In the genomic region with DNA sequence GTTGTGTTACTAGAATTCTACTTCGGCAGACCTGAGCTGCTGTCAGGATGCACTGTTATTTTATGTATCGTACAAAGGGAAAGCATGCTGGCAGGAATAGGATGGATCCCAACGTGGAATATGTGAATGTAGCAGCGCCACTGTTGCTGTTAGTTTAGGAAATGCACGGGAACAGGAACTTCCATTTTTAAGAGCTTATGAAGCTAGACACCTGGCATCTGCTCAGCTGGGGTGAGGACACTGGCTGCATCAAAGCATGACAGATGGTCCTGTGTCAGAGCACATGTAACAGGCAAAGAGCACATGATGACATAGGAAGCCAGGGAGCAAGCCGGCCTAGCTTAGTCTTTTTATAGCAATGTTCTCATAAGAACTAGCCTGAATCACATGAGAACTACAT, we compare ENCODE assay signal across 12 mouse cellular contexts. TPM values are rescaled to one million over a fixed set of nuclear protein-coding genes. Genes with fewer than 3 reads are reported as not detected.
A peak's percentile ranks its signal among the peaks of the same experiment; 100 is the strongest.
DNase-seq lines count a peak whose midpoint lies in the region; ATAC-seq lines count a peak whose summit lies in the region.
"Had no signal": no experiment of that assay in that cellular context is flagged by ENCODE, and none has a peak within 500 bp of the region (broad histone marks: within the 10 kb centered on the region; RNA-seq: fewer than 3 reads in every experiment).

No protein-coding gene starts in this region.

- ATAC-seq in frontal cortex, adult (ENCODE audit: low TSS enrichment): peak; percentile 58; the same call in 1 of the 2 replicates
- no peak for ATAC-seq in erythroblast, adult 5-6 weeks (replicated peaks; ENCODE audit: low FRiP score, poor library complexity, severe bottlenecking)
- ATAC-seq: hindbrain, embryonic 16.5 days had no signal

- DNase-seq in frontal cortex, adult 2 months (ENCODE audit: extremely low spot score in 1 of 2, low spot score in 1 of 2): no peak
- peak; percentile 80 for DNase-seq in A20 (ENCODE audit: low read depth, low spot score)
- DNase-seq in B cell, adult 2 months: peak; percentile 23 to 39
- DNase-seq in telencephalon, adult 2 months (ENCODE audit: low read depth, low spot score): peak; percentile 26
- DNase-seq in kidney, postnatal 25 days: no peak
- no peak for DNase-seq in frontal cortex, postnatal 36 days (ENCODE audit: low spot score in 2 of 2)
- DNase-seq: gastrocnemius, postnatal 25 days; kidney, adult 18-20 months; kidney, postnatal 4 days had no signal

RNA-seq across cellular contexts. Expression of a gene that starts 22.4 kb away (rescaled TPM):
- 42.5 and 43.4 TPM in 2 replicates for polyA plus RNA-seq in frontal cortex, adult 2 months (2012; rRNA removed)
- 14.4 and 24.2 TPM in 2 replicates for total RNA-seq in erythroblast, adult 5-6 weeks (2015; ENCODE audit: low replicate concordance)
- 10.3 and 10.6 TPM in 2 replicates for total RNA-seq in erythroblast, adult 5-6 weeks (2017; ENCODE audit: low replicate concordance)

Comparison
In these comparisons a context has a peak if more than half of its experiments do, and no peak if none do; other contexts are left out.
1. DNase-seq: peak in A20 (single experiment), B cell, adult 2 months (2 of 2) and telencephalon, adult 2 months (single experiment); none in frontal cortex, adult 2 months (0 of 2), kidney, postnatal 25 days (0 of 2) and frontal cortex, postnatal 36 days (0 of 2).